Mouse (Mus musculus): Measurements from ENCODE around the gene St8sia1.

DNA sequence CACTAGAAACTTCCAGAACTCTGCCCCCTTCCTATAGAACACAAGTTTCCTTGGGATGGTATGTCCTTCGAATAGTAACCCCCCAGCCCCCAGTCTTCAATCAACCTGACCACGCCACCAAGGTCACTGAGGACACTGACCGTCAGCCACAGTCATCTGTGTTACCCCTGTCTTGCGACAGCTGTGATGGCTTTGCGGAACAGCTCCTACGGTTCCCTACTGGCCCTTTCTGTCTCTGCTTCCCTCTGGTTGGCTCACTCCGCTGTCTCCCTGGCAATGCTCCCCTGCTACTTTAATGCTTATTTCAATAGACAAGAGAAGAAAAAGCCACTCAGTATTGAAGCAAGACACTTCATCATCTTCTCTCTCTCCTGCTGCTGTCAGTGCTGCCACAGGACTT is 170.8 kb downstream of the St8sia1 start:
- TF ChIP-seq KAT2A (conservative IDR thresholded peaks at IDR 0.05; ENCODE audit: low read depth, low read length): no peak
- no peak for TF ChIP-seq SIN3A (IDR thresholded peaks at IDR 0.05; ENCODE audit: low read length)
- no peak for TF ChIP-seq NELFE (IDR thresholded peaks at IDR 0.05; ENCODE audit: low read depth, low read length)
- TF ChIP-seq POLR2AphosphoS2 (IDR thresholded peaks at IDR 0.05; ENCODE audit: low read length): no peak
